Mouse (Mus musculus) left cerebral cortex, postnatal 10 days (tissue): ENCODE results near the gene Wdfy2. TPM values are rescaled to one million over a fixed set of nuclear protein-coding genes. Genes with fewer than 3 reads are reported as not detected.

Source experiments
- DNase-seq, 2 experiments: peaks; one replicate each; pipeline ENCODE4 v3.0.0; 2021 to 2022; ENCODE audit warnings: low spot score in 2 of 2, mixed read lengths in 1 of 2; ENCODE audit errors: extremely low spot score in 1 of 2
- intact Hi-C: fragments of 180-260 bp; cut with DNase I; formaldehyde crosslinking; loops from one replicate; pipeline ENCODE4 v1.15.1; 2025
- total RNA-seq, 2 experiments: library from RNA; stranded (reverse); gene quantifications; 2 replicates each; pipeline ENCODE4 v1.2.3; 2021

Wdfy2 gene
- total RNA-seq, 2 experiments from 2014 or later = 11.3 to 11.8 TPM

GRCm38 (mm10) chr14:62898061-62898460 is 60.6 kb downstream of the Wdfy2 start:
- no peak for DNase-seq
- intact Hi-C loops = no loop called here

- DNase-seq = no peak
- intact Hi-C loops = no loop called here
These were observed 70.4 kb downstream of the Wdfy2 start for GRCm38 (mm10) chr14:62907888-62908287.

- DNase-seq = no peak
- intact Hi-C loops = no loop called here
These were observed 71.1 kb downstream of the Wdfy2 start for GRCm38 (mm10) chr14:62908550-62908949.

GRCm38 (mm10) chr14:62910859-62911258 is 73.4 kb downstream of the Wdfy2 start:
- intact Hi-C loops = no loop called here
- DNase-seq = no peak

GRCm38 (mm10) chr14:62915146-62915685 is 77.7 kb downstream of the Wdfy2 start:
- intact Hi-C loops = no loop called here
- DNase-seq = no peak

GRCm38 (mm10) chr14:62916488-62917034 is 79.1 kb downstream of the Wdfy2 start:
- intact Hi-C loops = no loop called here
- DNase-seq = no peak

- intact Hi-C loops = no loop called here
- no peak for DNase-seq
These were observed 83.9 kb downstream of the Wdfy2 start for GRCm38 (mm10) chr14:62921401-62921800.

- intact Hi-C loops = no loop called here
These were observed 85.2 kb downstream of the Wdfy2 start for GRCm38 (mm10) chr14:62922637-62923036.

GRCm38 (mm10) chr14:62924800-62925199 is 87.3 kb downstream of the Wdfy2 start:
- intact Hi-C loops = no loop called here
- DNase-seq = no peak

More at GRCm38 (mm10) chr14:62922637-62923036, 85.2 kb downstream of the Wdfy2 start:
- no peak for DNase-seq

GRCm38 (mm10) chr14:62928101-62928541 is 90.6 kb downstream of the Wdfy2 start:
- no peak for DNase-seq
- intact Hi-C loops = no loop called here

GRCm38 (mm10) chr14:62935361-62935760 is 97.9 kb downstream of the Wdfy2 start:
- DNase-seq = no peak
- intact Hi-C loops = loop anchor here (5.0 kb wide), 2 partner anchors 53 to 173 kb away; partner anchors contain the start of gene Ints6

- intact Hi-C loops = loop anchor here (5.0 kb wide), 2 partner anchors 55 to 175 kb away; partner anchors contain the start of gene Ints6
- DNase-seq = no peak
These were observed 99.3 kb downstream of the Wdfy2 start for GRCm38 (mm10) chr14:62936631-62937380.

- DNase-seq = peak in 1 of 2 experiments; percentile 24
- intact Hi-C loops = loop anchor here (5.0 kb wide), 2 partner anchors 55 to 175 kb away; partner anchors contain the start of gene Ints6
These were observed 100.2 kb downstream of the Wdfy2 start for GRCm38 (mm10) chr14:62937675-62938074.

GRCm38 (mm10) chr14:62939435-62939834 is 102.0 kb downstream of the Wdfy2 start:
- no peak for DNase-seq
- intact Hi-C loops = loop anchor here (5.0 kb wide), 2 partner anchors 57 to 177 kb away; partner anchors contain the start of gene Ints6

GRCm38 (mm10) chr14:62940383-62941074 is 103.1 kb downstream of the Wdfy2 start:
- intact Hi-C loops = no loop called here
- DNase-seq = peak in 1 of 2 experiments; percentile 60

GRCm38 (mm10) chr14:62946794-62947193 is 109.3 kb downstream of the Wdfy2 start:
- intact Hi-C loops = no loop called here
- DNase-seq = no peak

- intact Hi-C loops = no loop called here
These were observed 118.6 kb downstream of the Wdfy2 start for GRCm38 (mm10) chr14:62956091-62956490.

GRCm38 (mm10) chr14:62963632-62964031 is 126.2 kb downstream of the Wdfy2 start:
- intact Hi-C loops = no loop called here
- no peak for DNase-seq

More at GRCm38 (mm10) chr14:62956091-62956490, 118.6 kb downstream of the Wdfy2 start:
- DNase-seq = no peak

GRCm38 (mm10) chr14:62965342-62965741 is 127.9 kb downstream of the Wdfy2 start:
- no peak for DNase-seq
- intact Hi-C loops = no loop called here
